30 mouse cellular contexts compared by ENCODE assay signal in genomic region chr12:36020081-36020480, GRCm38 (mm10). TPM values are rescaled to one million over a fixed set of nuclear protein-coding genes. Genes with fewer than 3 reads are reported as not detected.
A peak's percentile ranks its signal among the peaks of the same experiment; 100 is the strongest.
DNase-seq lines count a peak whose midpoint lies in the region; ATAC-seq lines count a peak whose summit lies in the region.
"Had no signal": no experiment of that assay in that cellular context is flagged by ENCODE, and none has a peak within 500 bp of the region (broad histone marks: within the 10 kb centered on the region; RNA-seq: fewer than 3 reads in every experiment).

No protein-coding gene starts in this region.

- no peak overlapping the region for H3K4me3 ChIP-seq in intestine, embryonic 14.5 days (ENCODE audit: low read depth, low read length)
- no peak overlapping the region for H3K4me3 ChIP-seq in intestine, embryonic 15.5 days (replicated peaks)
- H3K4me3 ChIP-seq: embryonic facial prominence, embryonic 12.5 days; embryonic facial prominence, embryonic 15.5 days; hindbrain, embryonic 10.5 days; hindbrain, embryonic 15.5 days had no signal

- H3K4me2 ChIP-seq in intestine, embryonic 14.5 days (ENCODE audit: low read length) = no peak overlapping the region
- no peak overlapping the region for H3K4me2 ChIP-seq in intestine, embryonic 15.5 days (replicated peaks)
- H3K4me2 ChIP-seq: embryonic facial prominence, embryonic 12.5 days; embryonic facial prominence, embryonic 15.5 days; heart, embryonic 11.5 days; hindbrain, embryonic 15.5 days had no signal

- H3K4me1 ChIP-seq in intestine, embryonic 14.5 days (replicated peaks; ENCODE audit: control insufficient read depth, insufficient read depth, low read length) = no peaks in the 10 kb centered on the region
- no peaks in the 10 kb centered on the region for H3K4me1 ChIP-seq in intestine, embryonic 15.5 days (replicated peaks)
- H3K4me1 ChIP-seq: embryonic facial prominence, embryonic 12.5 days; embryonic facial prominence, embryonic 15.5 days; hindbrain, embryonic 10.5 days; hindbrain, embryonic 15.5 days had no signal

- DNase-seq in intestine, embryonic 14.5 days (ENCODE audit: low spot score) = peak; percentile 35
- peak; percentile 12 for DNase-seq in ES-CJ7 (ENCODE audit: low read depth, low spot score)
- peak; percentile 39 for DNase-seq in ZHBTc4 (ENCODE audit: low read depth, low spot score)
- DNase-seq in kidney, postnatal 25 days = no peak
- no peak for DNase-seq in cerebellum, postnatal 36 days
- DNase-seq: adrenal gland, adult 8-10 months; adrenal gland, postnatal 25 days; cerebellum, adult 11-12 months; cerebellum, adult 8-10 months; cerebellum, postnatal 10 days; forebrain, postnatal 0 days; gastrocnemius, postnatal 25 days; heart, postnatal 36 days; kidney, adult 11 months; kidney, adult 8-10 months had no signal

- WGBS in intestine, embryonic 14.5 days = 89% methylated on average over 3 of the region's 3 CpGs
- WGBS in intestine, embryonic 15.5 days = 81% methylated on average over 3 of the region's 3 CpGs

- H3K27me3 ChIP-seq in intestine, embryonic 14.5 days (replicated peaks; ENCODE audit: control insufficient read depth, insufficient read depth, low read length) = no peaks in the 10 kb centered on the region
- H3K27me3 ChIP-seq in intestine, embryonic 15.5 days (replicated peaks) = no peaks in the 10 kb centered on the region
- H3K27me3 ChIP-seq: embryonic facial prominence, embryonic 12.5 days; embryonic facial prominence, embryonic 15.5 days; hindbrain, embryonic 15.5 days; Patski had no signal

- H3K27ac ChIP-seq in intestine, embryonic 14.5 days (ENCODE audit: low read depth) = no peak overlapping the region
- H3K27ac ChIP-seq in intestine, embryonic 15.5 days = no peak overlapping the region
- H3K27ac ChIP-seq: embryonic facial prominence, embryonic 12.5 days; embryonic facial prominence, embryonic 15.5 days; hindbrain, embryonic 10.5 days; hindbrain, embryonic 15.5 days had no signal

- no peak overlapping the region for H3K9ac ChIP-seq in intestine, embryonic 14.5 days (ENCODE audit: low read length)
- H3K9ac ChIP-seq in intestine, embryonic 15.5 days = no peak overlapping the region
- H3K9ac ChIP-seq: embryonic facial prominence, embryonic 12.5 days; embryonic facial prominence, embryonic 15.5 days; forebrain, postnatal 0 days; hindbrain, embryonic 15.5 days had no signal

- no peak for ATAC-seq in intestine, embryonic 14.5 days (replicated peaks; ENCODE audit: low FRiP score, low TSS enrichment, low read depth)
- no peak for ATAC-seq in intestine, embryonic 15.5 days
- ATAC-seq: forebrain, embryonic 14.5 days; forebrain, postnatal 0 days; Patski had no signal

- H3K36me3 ChIP-seq in intestine, embryonic 14.5 days (ENCODE audit: control insufficient read depth, insufficient read depth, low read length) = no peaks in the 10 kb centered on the region
- H3K36me3 ChIP-seq in intestine, embryonic 15.5 days = no peaks in the 10 kb centered on the region
- H3K36me3 ChIP-seq: embryonic facial prominence, embryonic 15.5 days; G1E had no signal

- H3K9me3 ChIP-seq in intestine, embryonic 14.5 days (ENCODE audit: control insufficient read depth, low read length) = 0 out of 2 replicates have a peak, but pooled peaks cover 2% of the 10 kb centered on the region
- H3K9me3 ChIP-seq in intestine, embryonic 15.5 days = no peaks in the 10 kb centered on the region
- H3K9me3 ChIP-seq: embryonic facial prominence, embryonic 12.5 days; embryonic facial prominence, embryonic 15.5 days; hindbrain, embryonic 15.5 days had no signal

RNA-seq across cellular contexts. Expression of gene Tspan13, which starts 22.2 kb away (rescaled TPM):
- 90.6 and 97.3 TPM in 2 replicates for polyA plus RNA-seq in intestine, embryonic 14.5 days (2014; fragmentation: Nextera tagmentation; extraction: Ambion mirVana)
- polyA plus RNA-seq in intestine, embryonic 15.5 days (2015; fragmentation: Nextera tagmentation; extraction: Ambion mirVana) = 136 and 138 TPM in 2 replicates

RNA-seq across cellular contexts. Expression of gene Agr2, which starts 27.4 kb away (rescaled TPM):
- 33.5 and 64.9 TPM in 2 replicates for polyA plus RNA-seq in intestine, embryonic 14.5 days (2014; fragmentation: Nextera tagmentation; extraction: Ambion mirVana)
- 234 and 297 TPM in 2 replicates for polyA plus RNA-seq in intestine, embryonic 15.5 days (2015; fragmentation: Nextera tagmentation; extraction: Ambion mirVana)
- polyA plus RNA-seq: activated CD4-positive, CD25-positive, alpha-beta regulatory T cell, adult 4 months; brain, embryonic 14.5 days; C2C12; CD4-positive, CD25-positive, alpha-beta regulatory T cell, adult 4 months; forebrain, embryonic 11.5 days; forebrain, embryonic 14.5 days; G1E; heart, postnatal 0 days; hindbrain, embryonic 10.5 days had no signal

Comparison
In these comparisons a context has a peak if more than half of its experiments do, and no peak if none do; other contexts are left out.
1. DNase-seq: peak in intestine, embryonic 14.5 days (single experiment), ES-CJ7 (single experiment) and ZHBTc4 (single experiment); none in kidney, postnatal 25 days (0 of 2) and cerebellum, postnatal 36 days (0 of 2).